Mouse (Mus musculus): ENCODE data around the gene 1110008P14Rik. TPM values are rescaled to one million over a fixed set of nuclear protein-coding genes. Genes with fewer than 3 reads are reported as not detected.

1110008P14Rik gene
- polyA plus RNA-seq, 1 experiment from 2014 or later: 58.0 TPM

- peaks cover 32% of the 10 kb centered on the region for H3K4me1 ChIP-seq
- no peak for ATAC-seq (ENCODE audit: insufficient number of reproducible peaks, low FRiP score, low TSS enrichment, low read depth)
- H3K4me2 ChIP-seq: no peak overlapping the region
- H3K9me3 ChIP-seq: no peaks in the 10 kb centered on the region
- no peak overlapping the region for H3K9ac ChIP-seq
- peaks cover 53% of the 10 kb centered on the region for H3K36me3 ChIP-seq
- H3K4me3 ChIP-seq: no peak overlapping the region
- 87% methylated on average over 5 of the region's 5 CpGs for WGBS
- H3K27me3 ChIP-seq: no peaks in the 10 kb centered on the region
- H3K27ac ChIP-seq: no peak overlapping the region
Observed at GRCm38 (mm10) chr2:32332159-32332558, 49.6 kb downstream of the 1110008P14Rik start.

GRCm38 (mm10) chr2:32329531-32329930 is 52.2 kb downstream of the 1110008P14Rik start:
- H3K4me2 ChIP-seq: no peak overlapping the region
- peaks cover 45% of the 10 kb centered on the region for H3K4me1 ChIP-seq
- peaks cover 42% of the 10 kb centered on the region for H3K36me3 ChIP-seq
- no peaks in the 10 kb centered on the region for H3K9me3 ChIP-seq
- WGBS: 11% methylated on average over 6 of the region's 6 CpGs
- H3K27me3 ChIP-seq: no peaks in the 10 kb centered on the region
- no peak overlapping the region for H3K4me3 ChIP-seq
- ATAC-seq (ENCODE audit: insufficient number of reproducible peaks, low FRiP score, low TSS enrichment, low read depth): peak; percentile 85
- peak overlapping the region; percentile 94 for H3K27ac ChIP-seq
- H3K9ac ChIP-seq: no peak overlapping the region

DNA sequence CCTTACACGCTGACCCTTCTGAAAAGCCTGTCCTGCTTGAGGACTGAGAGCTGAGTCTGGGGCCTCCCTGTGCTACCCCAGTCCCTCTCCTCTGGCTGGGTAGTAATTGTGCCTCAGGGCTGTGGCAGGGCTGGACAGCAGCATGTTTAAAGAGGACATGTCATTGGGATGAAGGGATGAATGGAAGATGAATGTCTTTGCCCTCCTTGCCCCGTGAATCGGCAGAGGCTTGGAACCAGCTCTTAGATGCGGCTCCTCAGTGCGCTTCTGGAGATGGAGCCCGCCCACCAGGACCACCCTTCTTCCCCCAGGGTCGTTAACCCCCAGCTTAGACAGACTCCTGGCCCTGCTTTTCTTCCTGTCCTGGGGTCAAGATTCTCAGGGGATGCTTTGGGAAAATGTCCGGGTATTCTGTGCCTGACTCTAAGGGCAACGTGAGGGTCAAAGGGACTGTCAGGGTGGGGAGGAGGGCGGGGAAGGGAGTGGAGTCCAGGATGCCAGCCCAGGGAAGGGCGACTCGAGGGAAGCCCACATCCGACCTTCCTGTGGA is 52.8 kb downstream of the 1110008P14Rik start:
- ATAC-seq (ENCODE audit: insufficient number of reproducible peaks, low FRiP score, low TSS enrichment, low read depth): no peak; the same call in 1 of the 2 replicates
- no peaks in the 10 kb centered on the region for H3K9me3 ChIP-seq
- H3K27ac ChIP-seq: peak overlapping the region; percentile 94
- peaks cover 40% of the 10 kb centered on the region for H3K36me3 ChIP-seq
- H3K4me2 ChIP-seq: no peak overlapping the region
- H3K4me1 ChIP-seq: peaks cover 45% of the 10 kb centered on the region
- H3K9ac ChIP-seq: 0 out of 2 replicates have a peak overlapping the region, but pooled peaks have one; percentile 7
- H3K4me3 ChIP-seq: no peak overlapping the region
- H3K27me3 ChIP-seq: no peaks in the 10 kb centered on the region
- 18% methylated on average over 13 of the region's 13 CpGs for WGBS

DNA sequence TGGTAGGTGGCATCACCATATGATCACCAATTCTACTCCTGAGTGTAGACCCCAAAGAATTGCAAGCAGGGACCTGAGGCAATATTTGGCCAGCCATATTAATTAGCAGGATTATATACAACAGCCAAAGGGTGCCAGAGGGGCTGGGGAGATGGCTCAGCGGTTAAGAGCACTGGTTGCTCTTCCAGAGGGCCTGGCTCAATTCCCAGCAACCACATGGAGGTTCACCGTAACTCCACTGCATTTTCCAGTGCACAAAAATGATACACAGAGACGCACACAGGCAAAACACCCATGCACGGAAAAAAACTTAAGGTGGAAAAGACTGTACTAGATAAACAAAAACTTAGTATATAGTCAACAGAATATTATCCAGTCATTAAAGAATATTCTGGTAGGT is 54.5 kb downstream of the 1110008P14Rik start:
- no peak for ATAC-seq (ENCODE audit: insufficient number of reproducible peaks, low FRiP score, low TSS enrichment, low read depth)
- H3K9ac ChIP-seq: no peak overlapping the region
- peaks cover 45% of the 10 kb centered on the region for H3K4me1 ChIP-seq
- H3K27me3 ChIP-seq: no peaks in the 10 kb centered on the region
- no peaks in the 10 kb centered on the region for H3K9me3 ChIP-seq
- no peak overlapping the region for H3K4me3 ChIP-seq
- peaks cover 34% of the 10 kb centered on the region for H3K36me3 ChIP-seq
- H3K27ac ChIP-seq: peak overlapping the region; percentile 54
- no peak overlapping the region for H3K4me2 ChIP-seq
- WGBS: 51% methylated on average over 4 of the region's 4 CpGs

Other genes starting within 250 kb of the 1110008P14Rik start
- gene Prrc2b, start 230.9 kb downstream of the 1110008P14Rik start, polyA plus RNA-seq (2015; fragmentation: Nextera tagmentation; extraction: Ambion mirVana): 40.8 and 44.8 TPM in 2 replicates
- gene Pomt1, start 145.3 kb downstream of the 1110008P14Rik start, polyA plus RNA-seq (2015; fragmentation: Nextera tagmentation; extraction: Ambion mirVana): 23.2 and 23.9 TPM in 2 replicates
- 62.2 and 68.1 TPM in 2 replicates for gene Uck1, start 121.8 kb downstream of the 1110008P14Rik start, polyA plus RNA-seq (2015; fragmentation: Nextera tagmentation; extraction: Ambion mirVana)
- gene Golga2, start 94.6 kb downstream of the 1110008P14Rik start, polyA plus RNA-seq (2015; fragmentation: Nextera tagmentation; extraction: Ambion mirVana): 36.5 and 36.6 TPM in 2 replicates
- gene Swi5, start 93.9 kb downstream of the 1110008P14Rik start, polyA plus RNA-seq (2015; fragmentation: Nextera tagmentation; extraction: Ambion mirVana): 370 and 413 TPM in 2 replicates
- 42.7 and 46.2 TPM in 2 replicates for gene Ciz1, start 29.6 kb downstream of the 1110008P14Rik start, polyA plus RNA-seq (2015; fragmentation: Nextera tagmentation; extraction: Ambion mirVana)
- 20.5 and 26.6 TPM in 2 replicates for gene Dnm1, start 28.6 kb downstream of the 1110008P14Rik start, polyA plus RNA-seq (2015; fragmentation: Nextera tagmentation; extraction: Ambion mirVana)
- 3.2 and 3.9 TPM in 2 replicates for gene Lcn2, start 6.3 kb upstream of the 1110008P14Rik start, polyA plus RNA-seq (2015; fragmentation: Nextera tagmentation; extraction: Ambion mirVana)
- gene Ptges2, start 14.0 kb upstream of the 1110008P14Rik start, polyA plus RNA-seq (2015; fragmentation: Nextera tagmentation; extraction: Ambion mirVana): 24.9 and 26.0 TPM in 2 replicates
- gene Naif1, start 68.5 kb upstream of the 1110008P14Rik start, polyA plus RNA-seq (2015; fragmentation: Nextera tagmentation; extraction: Ambion mirVana): 5.6 and 6.0 TPM in 2 replicates
- gene Slc25a25, start 69.5 kb upstream of the 1110008P14Rik start, polyA plus RNA-seq (2015; fragmentation: Nextera tagmentation; extraction: Ambion mirVana): 17.1 and 17.5 TPM in 2 replicates
- gene Fam102a, start 153.4 kb upstream of the 1110008P14Rik start, polyA plus RNA-seq (2015; fragmentation: Nextera tagmentation; extraction: Ambion mirVana): 14.7 and 17.3 TPM in 2 replicates
- 114 and 117 TPM in 2 replicates for gene Dpm2, start 188.9 kb upstream of the 1110008P14Rik start, polyA plus RNA-seq (2015; fragmentation: Nextera tagmentation; extraction: Ambion mirVana)
- gene Pip5kl1, start 192.9 kb upstream of the 1110008P14Rik start, polyA plus RNA-seq (2015; fragmentation: Nextera tagmentation; extraction: Ambion mirVana): 0.12 and 0.82 TPM in 2 replicates
- gene 9430097D07Rik, start 193.7 kb upstream of the 1110008P14Rik start, polyA plus RNA-seq (2015; fragmentation: Nextera tagmentation; extraction: Ambion mirVana): not detected in 2 replicates
- gene St6galnac4, start 205.2 kb upstream of the 1110008P14Rik start, polyA plus RNA-seq (2015; fragmentation: Nextera tagmentation; extraction: Ambion mirVana): 33.8 and 44.2 TPM in 2 replicates
- 24.7 and 27.1 TPM in 2 replicates for gene St6galnac6, start 217.8 kb upstream of the 1110008P14Rik start, polyA plus RNA-seq (2015; fragmentation: Nextera tagmentation; extraction: Ambion mirVana)
- 46.9 and 132 TPM in 2 replicates for gene Ak1, start 239.8 kb upstream of the 1110008P14Rik start, polyA plus RNA-seq (2015; fragmentation: Nextera tagmentation; extraction: Ambion mirVana)

Measured in limb, embryonic 15.5 days (tissue).